Mouse (Mus musculus): ENCODE data around the gene Arhgap6. TPM values are rescaled to one million over a fixed set of nuclear protein-coding genes. Genes with fewer than 3 reads are reported as not detected.
"Not testable (repeated sequence)": the region's sequence is repeated elsewhere in the genome, so short reads cannot be mapped to it uniquely, and the experiment has no call there.

The Arhgap6 gene
- polyA plus RNA-seq, 1 experiment from 2014 or later, result 2.0 TPM

DNA sequence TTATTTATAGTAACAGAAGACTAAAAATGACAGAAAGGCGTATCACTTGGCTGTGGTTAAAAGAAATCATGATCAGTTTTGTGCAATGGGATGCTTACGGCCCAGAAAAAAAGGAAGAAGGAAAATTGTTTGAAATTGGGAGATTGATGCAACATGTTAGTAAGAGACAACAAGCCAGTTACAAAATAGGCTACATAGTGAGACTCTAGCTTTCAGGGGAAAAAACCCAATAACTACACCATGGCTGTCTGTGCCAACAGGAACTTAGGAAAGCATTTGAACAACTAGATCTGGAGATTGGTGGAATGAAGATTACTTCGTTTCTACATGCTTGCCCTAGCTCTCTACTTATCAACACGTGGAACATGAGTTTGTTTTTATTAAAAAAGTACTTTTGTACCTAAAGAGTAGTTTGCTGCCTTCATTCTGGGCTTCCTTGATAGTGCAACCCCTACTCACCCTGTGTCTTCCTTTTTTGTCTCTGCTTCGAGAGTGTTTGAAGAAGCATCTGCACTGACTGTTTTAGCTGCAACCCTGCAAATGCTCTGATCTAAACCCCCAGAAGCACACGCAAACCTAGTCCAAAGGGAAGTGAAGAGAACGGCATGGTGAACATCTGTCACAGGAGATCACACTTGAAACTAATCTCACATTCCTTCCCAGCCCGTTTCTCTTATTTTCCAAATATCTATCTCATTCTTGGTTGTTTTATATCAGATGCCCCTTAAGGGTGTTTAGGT, 468.7 kb downstream of the Arhgap6 start:
- 47% methylated on average over 8 of the region's 8 CpGs for WGBS (ENCODE audit: insufficient replicate concordance)

DNA sequence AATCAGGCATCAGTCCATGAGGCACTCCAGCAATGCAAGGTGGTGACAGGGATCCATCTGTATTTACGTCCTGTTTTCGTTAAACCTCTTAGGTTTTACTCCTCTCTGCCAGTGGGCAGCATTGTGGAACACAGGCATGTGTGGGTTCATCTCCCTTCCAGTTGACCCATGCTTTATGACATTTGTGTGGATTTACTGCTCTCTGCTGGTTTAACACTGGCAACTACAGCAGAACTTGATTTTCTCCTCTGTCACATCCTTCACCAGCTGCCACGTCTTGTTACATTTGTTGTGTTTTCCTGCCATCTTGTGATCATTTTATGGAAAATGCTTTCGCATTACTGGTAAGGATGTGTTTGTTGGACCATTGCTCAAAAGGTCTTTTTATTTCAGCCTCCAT, 504.7 kb downstream of the Arhgap6 start:
- Histone ChIP-seq H3K4me1 (ENCODE audit: control insufficient read depth, low read depth, low read length) (no peaks in the 10 kb centered on the region), H3K36me3 (ENCODE audit: control insufficient read depth, insufficient read depth) (no peaks in the 10 kb centered on the region), H3K9ac (ENCODE audit: low read depth, low read length) (no peak overlapping the region), H3K4me3 (ENCODE audit: low read depth, low read length) (no peak overlapping the region), H3K27me3 (ENCODE audit: control insufficient read depth, insufficient read depth, low read depth, low read length) (no peaks in the 10 kb centered on the region), H3K4me2 (ENCODE audit: low read depth, low read length) (no peak overlapping the region), H3K9me3 (replicated peaks; ENCODE audit: control insufficient read depth, low read length) (no peaks in the 10 kb centered on the region), H3K27ac (ENCODE audit: low read length) (no peak overlapping the region)
- ATAC-seq (ENCODE audit: low read depth), result no peak
- 58% methylated on average over 4 of the region's 4 CpGs for WGBS (ENCODE audit: insufficient replicate concordance)

More for the DNA sequence above, 468.7 kb downstream of the Arhgap6 start:
- Histone ChIP-seq H3K27me3 (ENCODE audit: control insufficient read depth, insufficient read depth, low read depth, low read length) (no peaks in the 10 kb centered on the region), H3K9ac (ENCODE audit: low read depth, low read length) (no peak overlapping the region), H3K9me3 (replicated peaks; ENCODE audit: control insufficient read depth, low read length) (no peaks in the 10 kb centered on the region), H3K4me2 (ENCODE audit: low read depth, low read length) (no peak overlapping the region), H3K4me1 (ENCODE audit: control insufficient read depth, low read depth, low read length) (no peaks in the 10 kb centered on the region), H3K27ac (ENCODE audit: low read length) (no peak overlapping the region), H3K36me3 (ENCODE audit: control insufficient read depth, insufficient read depth) (no peaks in the 10 kb centered on the region), H3K4me3 (ENCODE audit: low read depth, low read length) (no peak overlapping the region)
- no peak for ATAC-seq (ENCODE audit: low read depth)

DNA sequence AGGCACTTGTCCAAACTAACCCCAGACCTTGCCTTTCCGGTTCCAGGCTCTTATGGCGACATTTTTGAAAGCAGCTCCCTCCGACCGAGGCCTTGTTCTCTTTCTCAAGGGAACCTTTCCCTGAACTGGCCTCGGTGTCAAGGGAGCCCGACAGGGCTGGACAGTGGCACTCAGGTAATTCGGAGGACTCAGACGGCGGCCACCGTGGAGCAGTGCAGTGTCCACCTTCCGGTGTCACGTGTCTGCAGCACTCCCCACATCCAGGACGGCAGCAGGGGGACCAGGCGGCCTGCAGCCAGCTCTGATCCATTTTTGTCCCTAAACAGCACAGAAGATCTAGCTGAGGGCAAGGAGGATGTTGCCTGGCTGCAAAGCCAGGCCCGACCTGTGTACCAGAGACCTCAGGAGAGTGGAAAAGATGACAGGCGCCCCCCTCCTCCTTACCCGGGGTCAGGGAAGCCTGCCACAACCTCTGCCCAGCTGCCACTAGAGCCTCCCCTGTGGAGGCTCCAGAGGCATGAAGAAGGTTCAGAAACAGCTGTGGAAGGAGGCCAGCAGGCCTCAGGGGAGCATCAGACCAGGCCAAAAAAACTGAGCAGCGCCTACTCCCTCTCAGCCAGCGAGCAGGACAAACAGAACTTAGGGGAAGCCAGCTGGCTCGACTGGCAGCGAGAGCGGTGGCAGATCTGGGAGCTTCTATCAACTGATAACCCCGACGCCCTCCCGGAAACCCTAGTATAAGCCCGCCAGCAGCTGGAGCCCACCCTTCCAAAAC, 507.6 kb downstream of the Arhgap6 start:
- Histone ChIP-seq H3K4me1 (ENCODE audit: control insufficient read depth, low read depth, low read length) (no peaks in the 10 kb centered on the region), H3K9ac (ENCODE audit: low read depth, low read length) (no peak overlapping the region), H3K9me3 (replicated peaks; ENCODE audit: control insufficient read depth, low read length) (no peaks in the 10 kb centered on the region), H3K27me3 (ENCODE audit: control insufficient read depth, insufficient read depth, low read depth, low read length) (no peaks in the 10 kb centered on the region), H3K36me3 (ENCODE audit: control insufficient read depth, insufficient read depth) (no peaks in the 10 kb centered on the region), H3K27ac (ENCODE audit: low read length) (no peak overlapping the region), H3K4me2 (ENCODE audit: low read depth, low read length) (no peak overlapping the region), H3K4me3 (ENCODE audit: low read depth, low read length) (no peak overlapping the region)
- WGBS (ENCODE audit: insufficient replicate concordance), result 58% methylated on average over 26 of the region's 26 CpGs
- ATAC-seq (ENCODE audit: low read depth), result no peak; the same call in 1 of the 2 replicates

DNA sequence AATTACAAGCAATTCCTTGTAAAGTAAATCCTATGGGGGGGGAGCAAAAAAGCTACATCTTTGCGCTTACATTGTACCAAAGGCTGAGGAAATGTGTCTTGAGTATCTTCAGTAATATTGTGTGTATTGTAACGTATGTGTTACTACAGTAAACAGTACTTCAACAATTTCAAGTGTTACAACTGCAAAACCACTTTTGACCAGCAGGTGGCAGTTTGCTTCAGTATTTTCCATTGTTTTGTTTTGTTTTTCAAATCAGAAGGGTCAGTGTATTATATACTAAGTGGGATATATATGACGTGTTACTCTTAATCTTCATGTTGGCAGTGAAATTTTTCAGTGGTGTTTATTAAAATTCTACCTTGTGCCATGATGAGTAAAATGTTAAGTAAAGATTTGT, 509.0 kb downstream of the Arhgap6 start:
- Histone ChIP-seq H3K4me2 (ENCODE audit: low read depth, low read length) (no peak overlapping the region), H3K9me3 (replicated peaks; ENCODE audit: control insufficient read depth, low read length) (no peaks in the 10 kb centered on the region), H3K4me3 (ENCODE audit: low read depth, low read length) (no peak overlapping the region), H3K36me3 (ENCODE audit: control insufficient read depth, insufficient read depth) (no peaks in the 10 kb centered on the region), H3K27me3 (ENCODE audit: control insufficient read depth, insufficient read depth, low read depth, low read length) (no peaks in the 10 kb centered on the region), H3K27ac (ENCODE audit: low read length) (no peak overlapping the region), H3K4me1 (ENCODE audit: control insufficient read depth, low read depth, low read length) (no peaks in the 10 kb centered on the region), H3K9ac (ENCODE audit: low read depth, low read length) (no peak overlapping the region)
- no peak for ATAC-seq (ENCODE audit: low read depth)
- 34% methylated on average over 3 of the region's 3 CpGs for whole genome bisulfite sequencing (ENCODE audit: insufficient replicate concordance)

DNA sequence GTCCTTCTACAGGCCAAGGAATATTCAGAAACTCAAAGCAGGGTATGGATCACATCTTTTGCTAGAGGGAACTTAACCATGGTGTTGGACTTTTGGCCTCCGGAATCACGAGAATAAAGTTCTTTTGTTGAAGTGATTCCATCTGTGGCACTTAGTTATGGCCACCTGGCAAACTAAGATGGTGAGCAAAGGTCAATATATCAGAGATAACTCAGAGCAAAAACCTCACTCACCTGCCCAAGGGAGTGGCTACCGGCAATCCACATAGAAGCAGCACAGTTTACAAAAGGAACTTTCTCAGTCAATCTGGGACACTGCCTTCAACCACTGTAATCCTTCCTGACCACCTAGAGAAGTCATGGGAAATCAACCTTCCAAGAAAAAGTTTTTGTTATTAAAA, 513.7 kb downstream of the Arhgap6 start:
- 81% methylated on average over 3 of the region's 3 CpGs for WGBS (ENCODE audit: insufficient replicate concordance)
- no peak for ATAC-seq (ENCODE audit: low read depth)
- Histone ChIP-seq H3K4me3 (ENCODE audit: low read depth, low read length) (no peak overlapping the region), H3K4me2 (ENCODE audit: low read depth, low read length) (no peak overlapping the region), H3K36me3 (ENCODE audit: control insufficient read depth, insufficient read depth) (peaks cover 3% of the 10 kb centered on the region; the same call in 1 of the 2 replicates), H3K4me1 (ENCODE audit: control insufficient read depth, low read depth, low read length) (no peaks in the 10 kb centered on the region), H3K27ac (ENCODE audit: low read length) (no peak overlapping the region), H3K9me3 (replicated peaks; ENCODE audit: control insufficient read depth, low read length) (no peaks in the 10 kb centered on the region), H3K27me3 (ENCODE audit: control insufficient read depth, insufficient read depth, low read depth, low read length) (no peaks in the 10 kb centered on the region), H3K9ac (ENCODE audit: low read depth, low read length) (no peak overlapping the region)

DNA sequence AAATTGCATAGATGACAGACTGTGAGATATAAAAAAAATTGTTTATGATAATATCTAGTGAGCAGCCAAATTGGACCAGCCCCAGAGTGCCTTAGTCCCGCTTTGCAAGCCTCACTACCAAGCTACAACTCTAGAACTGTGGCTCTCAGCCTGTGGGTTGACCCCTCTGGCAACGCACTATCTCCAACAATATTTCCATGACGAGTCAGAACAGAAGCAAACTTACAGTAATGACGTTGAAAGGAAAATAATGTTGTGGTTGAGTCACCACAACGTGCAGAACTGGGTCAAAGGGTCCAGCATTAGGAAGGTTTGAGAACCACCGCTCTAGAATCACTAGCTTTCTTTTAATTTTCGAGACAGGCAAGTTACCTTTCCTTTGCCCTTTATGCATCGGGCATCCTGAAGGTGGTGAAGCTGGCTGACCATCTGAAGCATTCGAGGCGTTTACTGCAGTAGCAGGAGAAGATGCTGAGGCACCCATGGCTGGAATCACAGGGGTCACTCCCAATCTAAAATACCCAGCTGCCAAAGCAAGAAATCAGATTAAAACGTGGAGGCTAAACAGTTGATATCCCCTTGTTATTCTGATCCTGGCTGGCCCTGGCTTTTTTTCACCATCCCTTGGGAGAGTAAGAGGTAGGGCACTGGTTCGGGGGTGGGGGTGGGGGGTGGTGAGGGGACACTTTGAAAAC, 524.3 kb downstream of the Arhgap6 start:
- H3K4me2 ChIP-seq (ENCODE audit: low read depth, low read length), result peak overlapping the region; percentile 64
- peak overlapping the region; percentile 89 for H3K27ac ChIP-seq (ENCODE audit: low read length)
- no peak for ATAC-seq (ENCODE audit: low read depth)
- H3K27me3 ChIP-seq (ENCODE audit: control insufficient read depth, insufficient read depth, low read depth, low read length), result no peaks in the 10 kb centered on the region
- H3K4me3 ChIP-seq (ENCODE audit: low read depth, low read length), result peak overlapping the region; percentile 73
- peaks cover 5% of the 10 kb centered on the region for H3K4me1 ChIP-seq (ENCODE audit: control insufficient read depth, low read depth, low read length)
- H3K36me3 ChIP-seq (ENCODE audit: control insufficient read depth, insufficient read depth), result no peaks in the 10 kb centered on the region
- H3K9ac ChIP-seq (ENCODE audit: low read depth, low read length), result peak overlapping the region; percentile 73
- H3K9me3 ChIP-seq (replicated peaks; ENCODE audit: control insufficient read depth, low read length), result no peaks in the 10 kb centered on the region
- 34% methylated on average over 12 of the region's 12 CpGs for WGBS (ENCODE audit: insufficient replicate concordance)

DNA sequence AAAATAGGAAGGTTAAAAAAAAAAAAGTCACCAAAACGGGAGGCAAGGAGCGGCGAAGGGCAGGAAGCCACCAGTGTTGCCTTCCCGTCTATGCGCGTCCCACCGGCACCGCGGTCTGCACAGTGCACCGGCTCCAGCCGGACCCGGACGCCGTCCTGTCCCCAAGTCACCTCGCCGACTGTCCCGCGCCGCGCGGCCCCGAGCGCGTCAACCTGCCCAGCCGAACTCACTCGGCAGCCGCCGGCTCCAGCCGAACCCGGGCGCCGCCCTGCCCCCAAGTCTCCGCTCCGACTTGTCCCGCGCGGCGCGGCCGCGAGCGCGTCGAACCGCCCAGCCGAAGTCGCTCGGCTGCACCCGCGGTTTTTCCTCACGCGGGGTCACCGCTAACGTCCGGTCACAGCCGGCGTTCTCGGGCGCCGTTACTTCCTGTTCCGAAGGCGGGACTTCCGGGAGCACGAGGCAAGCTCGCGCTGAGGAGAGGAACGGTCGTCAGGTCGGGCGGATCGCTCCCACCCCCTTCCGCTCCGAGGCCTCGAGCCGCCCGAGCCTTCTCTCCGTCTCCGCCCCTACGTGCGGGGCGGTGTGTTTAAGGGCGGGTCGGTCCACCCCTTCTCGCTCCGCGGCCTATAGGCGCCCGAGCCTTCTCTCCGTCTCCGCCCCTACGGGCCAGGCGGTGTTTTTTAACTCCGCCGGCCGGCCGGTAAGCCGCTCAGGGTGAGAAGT, 525.2 kb downstream of the Arhgap6 start, which contains the start of gene Hccs:
Gene Hccs, minus strand, starts transcription at position 428 of the 723 bp plus-strand sequence.
- Histone ChIP-seq H3K9ac (ENCODE audit: low read depth, low read length) (peak within 1 kb of the TSS; percentile 73), H3K9me3 (replicated peaks; ENCODE audit: control insufficient read depth, low read length) (no peaks in the 10 kb centered on the region), H3K36me3 (ENCODE audit: control insufficient read depth, insufficient read depth) (no peaks in the 10 kb centered on the region), H3K4me3 (ENCODE audit: low read depth, low read length) (peak within 1 kb of the TSS; percentile 73), H3K4me2 (ENCODE audit: low read depth, low read length) (peak within 1 kb of the TSS; percentile 64), H3K4me1 (ENCODE audit: control insufficient read depth, low read depth, low read length) (peaks cover 5% of the 10 kb centered on the region), H3K27ac (ENCODE audit: low read length) (peak within 1 kb of the TSS; percentile 89), H3K27me3 (ENCODE audit: control insufficient read depth, insufficient read depth, low read depth, low read length) (no peaks in the 10 kb centered on the region)
- ATAC-seq (ENCODE audit: low read depth), result peak; percentile 99
- WGBS (ENCODE audit: insufficient replicate concordance), result 18% methylated on average over 90 of the region's 97 CpGs

DNA sequence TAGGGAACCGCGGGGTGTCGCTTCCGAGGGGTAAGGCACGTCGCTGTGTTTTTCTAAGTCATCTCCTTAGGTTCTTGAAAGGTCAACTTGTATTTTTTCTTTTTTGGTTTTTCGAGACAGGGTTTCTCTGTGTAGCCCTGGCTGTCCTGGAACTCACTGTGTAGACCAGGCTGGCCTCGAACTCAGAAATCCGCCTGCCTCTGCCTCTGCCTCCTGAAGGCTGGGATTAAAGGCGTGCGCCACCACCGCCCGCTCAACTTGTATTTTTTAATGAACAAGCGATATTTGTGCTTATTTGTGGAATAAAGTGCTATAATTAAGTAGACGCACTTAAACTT, 525.7 kb downstream of the Arhgap6 start:
- H3K27ac ChIP-seq (ENCODE audit: low read length), result not testable (repeated sequence)

More for the DNA sequence above, 525.7 kb downstream of the Arhgap6 start:
- H3K9ac ChIP-seq (ENCODE audit: low read depth, low read length), result peak overlapping the region; percentile 37; the same call in 1 of the 2 replicates
- H3K36me3 ChIP-seq (ENCODE audit: control insufficient read depth, insufficient read depth); H3K4me1 ChIP-seq (ENCODE audit: control insufficient read depth, low read depth, low read length); H3K27me3 ChIP-seq (ENCODE audit: control insufficient read depth, insufficient read depth, low read depth, low read length); ATAC-seq (ENCODE audit: low read depth); H3K9me3 ChIP-seq (replicated peaks; ENCODE audit: control insufficient read depth, low read length): not testable (repeated sequence)
- WGBS (ENCODE audit: insufficient replicate concordance), result 26% methylated on average over 15 of the region's 15 CpGs
- H3K4me3 ChIP-seq (ENCODE audit: low read depth, low read length), result peak overlapping the region; percentile 73
- H3K4me2 ChIP-seq (ENCODE audit: low read depth, low read length), result peak overlapping the region; percentile 39

All from liver, embryonic 16.5 days (tissue).